Mouse (Mus musculus): Measurements from ENCODE around the gene Abhd12. TPM values are rescaled to one million over a fixed set of nuclear protein-coding genes. Genes with fewer than 3 reads are reported as not detected.

The Abhd12 gene
- total and polyA plus RNA-seq, 2 experiments from 2014 or later, result 150 to 152 TPM

DNA sequence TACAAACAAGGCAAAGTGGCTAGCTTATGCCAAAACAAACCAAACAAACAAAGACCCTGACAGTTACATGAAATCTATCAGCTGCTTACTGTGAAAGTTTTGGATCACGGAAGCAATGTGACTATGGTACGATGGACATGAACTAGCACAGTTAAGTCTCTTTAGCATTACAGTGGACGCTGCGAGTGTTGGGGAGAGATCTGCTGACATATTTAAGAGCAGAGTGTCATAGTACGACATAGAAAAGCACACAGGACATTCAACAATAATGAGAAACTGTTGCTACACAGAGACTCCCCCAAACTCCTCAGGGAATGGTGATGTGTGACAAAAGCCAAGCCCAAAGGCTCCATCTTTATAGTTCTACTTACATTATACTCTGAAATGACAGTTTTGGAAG lies 39.5 kb upstream of the Abhd12 start:
- H3K27ac ChIP-seq (ENCODE audit: low read depth, low read length), result no peak overlapping the region
- no peak for DNase-seq
- no peaks in the 10 kb centered on the region for H3K27me3 ChIP-seq (ENCODE audit: insufficient read depth, low read length)
- H3K9ac ChIP-seq, result no peak overlapping the region
- ATAC-seq, result no peak
- 98% methylated on average over 5 of the region's 5 CpGs for WGBS
- H3K36me3 ChIP-seq (ENCODE audit: insufficient read depth), result peaks cover 9% of the 10 kb centered on the region
- no peak overlapping the region for H3K4me2 ChIP-seq (ENCODE audit: low read depth)
- H3K9me3 ChIP-seq (ENCODE audit: low read length), result no peaks in the 10 kb centered on the region
- TF ChIP-seq CTCF (IDR thresholded peaks at IDR 0.05; ENCODE audit: low read depth), result no peak
- H3K4me3 ChIP-seq (ENCODE audit: low read depth, low read length), result no peak overlapping the region
- H3K4me1 ChIP-seq (ENCODE audit: insufficient read depth), result no peaks in the 10 kb centered on the region

DNA sequence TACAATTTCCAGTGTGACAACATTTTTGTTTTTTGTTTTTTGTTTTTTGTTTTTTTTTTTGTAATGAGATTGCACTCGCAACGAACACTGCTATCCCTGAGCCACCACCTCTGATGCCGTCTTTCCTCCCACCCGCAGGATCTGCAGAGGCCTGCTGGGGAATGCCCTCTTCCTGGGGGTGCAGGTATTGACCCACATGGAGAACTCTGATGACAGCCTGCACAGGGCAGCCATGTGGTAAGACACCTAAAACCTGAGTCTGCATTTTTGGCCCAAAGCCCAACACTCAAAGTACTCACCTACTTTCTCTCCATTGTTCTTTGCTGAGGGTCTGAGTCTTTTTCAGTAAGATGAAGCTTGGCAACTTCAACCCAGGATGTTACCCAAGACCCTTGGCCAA lies 30.1 kb upstream of the Abhd12 start:
- Histone ChIP-seq H3K4me3 (ENCODE audit: low read depth, low read length) (no peak overlapping the region), H3K27me3 (ENCODE audit: insufficient read depth, low read length) (no peaks in the 10 kb centered on the region), H3K4me1 (ENCODE audit: insufficient read depth) (no peaks in the 10 kb centered on the region), H3K9ac (no peak overlapping the region), H3K27ac (ENCODE audit: low read depth, low read length) (no peak overlapping the region), H3K9me3 (ENCODE audit: low read length) (no peaks in the 10 kb centered on the region), H3K4me2 (ENCODE audit: low read depth) (no peak overlapping the region), H3K36me3 (ENCODE audit: insufficient read depth) (peaks cover 28% of the 10 kb centered on the region)
- ATAC-seq (no peak), DNase-seq (no peak)
- WGBS, result 91% methylated on average over 4 of the region's 4 CpGs
- TF ChIP-seq CTCF (IDR thresholded peaks at IDR 0.05; ENCODE audit: low read depth), result no peak

DNA sequence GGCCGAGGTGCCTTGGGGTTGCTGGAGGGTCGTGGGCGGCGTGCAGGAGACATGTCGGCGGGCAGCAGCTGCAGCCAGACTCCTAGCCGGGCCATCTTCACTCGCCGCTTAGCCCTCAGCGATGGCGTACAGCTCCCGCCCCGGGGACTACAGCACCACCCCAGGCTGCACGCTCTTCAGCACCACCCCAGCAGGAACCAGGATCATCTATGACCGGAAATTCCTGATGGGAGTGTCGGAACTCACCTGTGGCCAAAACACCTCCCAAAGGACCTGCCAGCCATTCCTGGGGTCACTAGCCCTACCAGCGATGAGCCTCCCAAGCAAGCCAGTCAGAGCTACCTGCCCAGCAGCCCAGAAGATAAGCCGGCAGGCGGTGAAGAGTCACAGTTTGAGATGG lies 28.9 kb upstream of the Abhd12 start:
- WGBS, result 87% methylated on average over 19 of the region's 19 CpGs
- peaks cover 28% of the 10 kb centered on the region for H3K36me3 ChIP-seq (ENCODE audit: insufficient read depth)

DNA sequence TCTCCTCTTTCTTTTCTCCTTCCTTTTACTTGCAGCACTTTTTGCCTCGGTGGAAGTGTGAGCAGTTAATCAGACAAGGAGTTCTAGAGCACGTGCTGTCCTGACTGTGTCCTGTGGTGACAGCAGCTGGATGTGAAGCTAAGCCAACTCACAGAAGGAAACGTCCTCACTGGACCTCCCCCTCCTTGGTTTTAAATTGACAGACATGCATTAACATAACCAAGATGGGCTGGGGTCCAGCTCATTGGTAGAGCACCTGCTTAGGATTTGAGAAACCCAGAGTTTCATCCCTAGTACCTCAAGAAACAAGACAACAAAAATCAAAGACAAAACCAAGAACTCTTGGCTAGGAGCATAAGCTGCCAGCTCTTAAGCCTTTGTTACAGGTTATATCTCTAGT lies 26.3 kb upstream of the Abhd12 start:
- Histone ChIP-seq H3K36me3 (ENCODE audit: insufficient read depth) (peaks cover 11% of the 10 kb centered on the region), H3K4me1 (ENCODE audit: insufficient read depth) (no peaks in the 10 kb centered on the region), H3K27me3 (ENCODE audit: insufficient read depth, low read length) (no peaks in the 10 kb centered on the region), H3K4me3 (ENCODE audit: low read depth, low read length) (no peak overlapping the region), H3K9me3 (ENCODE audit: low read length) (no peaks in the 10 kb centered on the region), H3K4me2 (ENCODE audit: low read depth) (no peak overlapping the region), H3K9ac (no peak overlapping the region), H3K27ac (ENCODE audit: low read depth, low read length) (no peak overlapping the region)
- ATAC-seq, result no peak
- TF ChIP-seq CTCF (IDR thresholded peaks at IDR 0.05; ENCODE audit: low read depth), result no peak
- DNase-seq, result no peak
- 35% methylated on average over 3 of the region's 3 CpGs for WGBS

More for the DNA sequence above, 28.9 kb upstream of the Abhd12 start:
- H3K9ac ChIP-seq, result no peak overlapping the region
- H3K4me1 ChIP-seq (ENCODE audit: insufficient read depth), result no peaks in the 10 kb centered on the region
- H3K4me2 ChIP-seq (ENCODE audit: low read depth), result no peak overlapping the region
- no peak overlapping the region for H3K27ac ChIP-seq (ENCODE audit: low read depth, low read length)
- DNase-seq (no peak), ATAC-seq (no peak)
- no peak overlapping the region for H3K4me3 ChIP-seq (ENCODE audit: low read depth, low read length)
- H3K27me3 ChIP-seq (ENCODE audit: insufficient read depth, low read length), result no peaks in the 10 kb centered on the region
- no peak for TF ChIP-seq CTCF (IDR thresholded peaks at IDR 0.05; ENCODE audit: low read depth)
- H3K9me3 ChIP-seq (ENCODE audit: low read length), result no peaks in the 10 kb centered on the region

DNA sequence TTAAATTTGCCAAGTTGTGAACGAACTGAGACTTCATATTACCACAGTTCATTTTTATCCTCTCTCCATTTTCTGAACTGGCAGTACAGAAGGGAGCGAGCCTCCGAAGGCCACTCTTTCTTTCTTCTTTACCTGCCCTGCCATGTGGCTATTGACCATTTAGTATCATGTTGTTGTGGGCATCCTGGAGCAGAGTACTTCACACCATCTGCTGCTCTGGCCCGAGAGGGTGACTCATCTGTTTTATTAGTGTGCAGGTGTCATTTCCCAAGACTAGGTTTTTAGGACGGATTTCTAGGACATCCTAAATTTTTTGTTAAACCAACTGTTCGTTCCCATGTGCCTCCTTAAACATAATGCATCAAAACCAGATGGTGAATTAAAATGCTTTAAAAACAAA lies 24.6 kb upstream of the Abhd12 start:
- TF ChIP-seq CTCF (IDR thresholded peaks at IDR 0.05; ENCODE audit: low read depth), result no peak
- H3K9me3 ChIP-seq (ENCODE audit: low read length), result no peaks in the 10 kb centered on the region
- no peak overlapping the region for H3K9ac ChIP-seq
- no peaks in the 10 kb centered on the region for H3K27me3 ChIP-seq (ENCODE audit: insufficient read depth, low read length)
- no peak overlapping the region for H3K27ac ChIP-seq (ENCODE audit: low read depth, low read length)
- WGBS, result 80% methylated on average over 6 of the region's 6 CpGs
- no peaks in the 10 kb centered on the region for H3K4me1 ChIP-seq (ENCODE audit: insufficient read depth)
- peaks cover 6% of the 10 kb centered on the region for H3K36me3 ChIP-seq (ENCODE audit: insufficient read depth)
- no peak for DNase-seq
- no peak for ATAC-seq
- no peak overlapping the region for H3K4me3 ChIP-seq (ENCODE audit: low read depth, low read length)
- H3K4me2 ChIP-seq (ENCODE audit: low read depth), result no peak overlapping the region

DNA sequence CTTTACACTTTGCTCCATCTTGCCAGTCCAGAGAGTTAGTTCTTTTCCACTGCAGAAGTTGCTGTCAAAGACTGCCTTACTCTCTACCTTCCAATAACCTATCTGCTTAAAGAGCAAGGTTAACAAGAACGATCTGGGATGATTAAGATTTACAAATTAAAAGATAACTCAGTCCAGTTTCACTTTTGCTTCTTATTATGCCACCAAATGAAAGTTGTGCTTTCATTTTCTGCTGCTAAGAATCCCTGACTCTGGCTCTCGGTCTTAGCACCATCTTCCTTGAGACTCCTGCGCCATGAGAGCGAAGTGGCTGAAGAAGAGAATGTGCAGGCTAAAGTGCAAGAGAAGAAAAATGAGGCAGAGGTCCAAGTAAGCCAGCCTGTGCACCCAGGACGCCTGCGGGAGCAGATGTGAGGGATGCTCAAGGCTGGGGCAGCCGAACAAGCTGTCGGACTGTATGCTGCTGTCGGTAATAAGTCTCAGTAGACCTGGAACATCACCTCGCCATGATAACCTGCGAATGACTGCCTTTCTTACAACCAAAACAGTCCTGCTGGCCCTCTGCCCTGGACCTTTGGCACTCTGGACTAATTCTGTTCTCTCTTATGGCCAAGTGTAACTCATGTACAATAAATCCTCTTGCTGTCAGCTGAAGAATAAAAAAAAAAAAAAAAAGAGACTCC lies 22.6 kb upstream of the Abhd12 start:
- H3K27me3 ChIP-seq (ENCODE audit: insufficient read depth, low read length), result no peaks in the 10 kb centered on the region
- DNase-seq (no peak), ATAC-seq (no peak)
- no peak overlapping the region for H3K4me3 ChIP-seq (ENCODE audit: low read depth, low read length)
- H3K27ac ChIP-seq (ENCODE audit: low read depth, low read length), result no peak overlapping the region
- H3K9ac ChIP-seq, result no peak overlapping the region
- H3K9me3 ChIP-seq (ENCODE audit: low read length), result no peaks in the 10 kb centered on the region
- 96% methylated on average over 11 of the region's 11 CpGs for WGBS
- H3K4me1 ChIP-seq (ENCODE audit: insufficient read depth), result no peaks in the 10 kb centered on the region
- H3K4me2 ChIP-seq (ENCODE audit: low read depth), result no peak overlapping the region
- no peak for TF ChIP-seq CTCF (IDR thresholded peaks at IDR 0.05; ENCODE audit: low read depth)
- no peaks in the 10 kb centered on the region; the same call in 1 of the 2 replicates for H3K36me3 ChIP-seq (ENCODE audit: insufficient read depth)

DNA sequence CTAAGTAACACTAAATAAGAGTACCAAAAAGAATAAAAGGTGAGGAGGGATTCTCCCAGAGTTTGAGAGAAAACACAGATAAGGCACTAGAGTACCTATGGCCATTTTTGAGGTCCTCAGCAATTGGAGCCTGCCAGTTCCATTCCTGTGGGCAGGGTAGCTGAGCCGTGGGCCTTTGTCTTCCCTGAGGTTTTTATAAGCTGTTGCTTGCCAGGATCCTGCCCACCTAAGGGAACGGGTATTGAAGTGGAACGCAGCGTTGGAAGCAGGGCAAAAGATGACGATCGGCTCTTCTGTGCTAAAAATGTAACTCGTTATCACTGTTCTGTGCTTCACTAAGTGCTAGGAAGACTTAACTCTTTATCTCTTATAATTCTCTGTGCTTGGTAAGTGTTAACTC lies 19.0 kb upstream of the Abhd12 start:
- Histone ChIP-seq H3K36me3 (ENCODE audit: insufficient read depth) (no peaks in the 10 kb centered on the region), H3K27me3 (ENCODE audit: insufficient read depth, low read length) (no peaks in the 10 kb centered on the region), H3K27ac (ENCODE audit: low read depth, low read length) (no peak overlapping the region), H3K4me2 (ENCODE audit: low read depth) (no peak overlapping the region), H3K4me3 (ENCODE audit: low read depth, low read length) (no peak overlapping the region), H3K4me1 (ENCODE audit: insufficient read depth) (no peaks in the 10 kb centered on the region), H3K9ac (no peak overlapping the region), H3K9me3 (ENCODE audit: low read length) (no peaks in the 10 kb centered on the region)
- WGBS, result 56% methylated on average over 7 of the region's 7 CpGs
- ATAC-seq (peak; percentile 23; the same call in 1 of the 2 replicates), DNase-seq (no peak)
- TF ChIP-seq CTCF (IDR thresholded peaks at IDR 0.05; ENCODE audit: low read depth), result no peak

All from forebrain, postnatal 0 days (tissue).